Mouse (Mus musculus): Measurements from ENCODE around the gene Dnajc1.

DNA sequence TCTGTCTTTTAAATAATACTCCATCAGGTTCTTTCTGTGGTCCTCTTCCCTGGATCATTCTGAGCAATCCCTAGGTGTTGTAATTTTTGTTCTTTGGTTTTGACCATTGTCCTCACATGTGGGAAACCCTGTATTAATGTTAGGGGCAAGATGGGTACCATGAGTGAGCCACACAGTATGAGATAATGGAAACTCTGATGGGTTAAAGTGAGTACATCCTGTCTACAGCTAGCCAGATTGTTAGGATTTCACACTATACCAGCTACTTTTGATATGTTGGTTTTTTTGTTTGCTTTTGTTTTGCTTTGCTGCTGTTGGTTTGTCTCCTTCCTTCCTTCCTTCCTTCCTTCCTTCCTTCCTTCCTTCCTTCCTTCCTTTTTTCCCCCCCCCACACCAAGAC is 209.6 kb downstream of the Dnajc1 start:
- TF ChIP-seq CTCF (IDR thresholded peaks at IDR 0.05; ENCODE audit: low read depth) = no peak
- TF ChIP-seq EP300 (IDR thresholded peaks at IDR 0.05; ENCODE audit: low read depth) = no peak
